Mouse (Mus musculus) myocyte (in vitro differentiated cells): ENCODE results near the gene Stag1. TPM values are rescaled to one million over a fixed set of nuclear protein-coding genes. Genes with fewer than 3 reads are reported as not detected.

Experiments used
- H3K27me3 ChIP-seq: one replicate; pipeline ENCODE4 v1.6.1; 2011; ENCODE audit not compliant: control insufficient read depth, insufficient read depth, insufficient read length
- H3K36me3 ChIP-seq: one replicate; pipeline ENCODE4 v1.6.1; 2011; ENCODE audit not compliant: control insufficient read depth, insufficient read depth
- H3K4me2 ChIP-seq: one replicate; pipeline ENCODE4 v1.6.1; 2011; ENCODE audit warnings: low read depth, control low read depth
- H3K4me3 ChIP-seq: one replicate; pipeline ENCODE4 v1.5.1; 2011; ENCODE audit warnings: mild to moderate bottlenecking, control low read depth, moderate library complexity
- H3K79me2 ChIP-seq: one replicate; pipeline ENCODE4 v1.6.1; 2011; ENCODE audit not compliant: control insufficient read depth, insufficient read depth
- H3ac ChIP-seq: one replicate; pipeline ENCODE4 v1.6.1; 2011; ENCODE audit not compliant: control insufficient read depth, insufficient read length
- CEBPB ChIP-seq: IDR thresholded peaks from 2 replicates; pipeline ENCODE4 v1.6.1; 2011; ENCODE audit warnings: mild to moderate bottlenecking, moderate library complexity; ENCODE audit not compliant: poor library complexity, insufficient read depth, severe bottlenecking
- E2F4 ChIP-seq: IDR thresholded peaks from one replicate; pipeline ENCODE4 v1.6.1; 2011; ENCODE audit warnings: mild to moderate bottlenecking, control low read depth, moderate library complexity; ENCODE audit not compliant: insufficient read depth
- MAX ChIP-seq: IDR thresholded peaks from one replicate; pipeline ENCODE4 v1.6.1; 2011; ENCODE audit warnings: low read depth, mild to moderate bottlenecking, control low read depth
- MYOD1 ChIP-seq, 3 experiments: IDR thresholded peaks; one replicate each; pipeline ENCODE4 v1.6.1; 2011; ENCODE audit warnings: control low read depth in 2 of 3, low read depth in 2 of 3, mild to moderate bottlenecking in 2 of 3, moderate library complexity in 1 of 3; ENCODE audit not compliant: insufficient read length in 2 of 3, control insufficient read depth in 1 of 3
- MYOG ChIP-seq, 3 experiments: IDR thresholded peaks; one replicate each; pipeline ENCODE4 v1.6.1; 2011; ENCODE audit warnings: control low read depth in 2 of 3, low read depth in 2 of 3, mild to moderate bottlenecking in 2 of 3; ENCODE audit not compliant: insufficient read length in 2 of 3, control insufficient read depth in 1 of 3, insufficient read depth in 1 of 3
- POLR2A ChIP-seq: IDR thresholded peaks from one replicate; pipeline ENCODE4 v1.6.1; 2011; ENCODE audit warnings: low read depth, mild to moderate bottlenecking, control low read depth, moderate library complexity; ENCODE audit not compliant: insufficient read length
- POLR2AphosphoS2 ChIP-seq: IDR thresholded peaks from one replicate; pipeline ENCODE4 v1.6.1; 2011; ENCODE audit warnings: low read depth, control low read depth; ENCODE audit not compliant: insufficient read length
- REST ChIP-seq: IDR thresholded peaks from one replicate; pipeline ENCODE4 v1.6.1; 2011; ENCODE audit warnings: mild to moderate bottlenecking, control low read depth, moderate library complexity; ENCODE audit not compliant: insufficient read depth, insufficient read length
- SRF ChIP-seq: IDR thresholded peaks from one replicate; pipeline ENCODE4 v1.6.1; 2011; ENCODE audit warnings: low read depth; ENCODE audit not compliant: control insufficient read depth, insufficient read length
- TCF12 ChIP-seq: IDR thresholded peaks from one replicate; pipeline ENCODE4 v1.6.1; 2011; ENCODE audit warnings: mild to moderate bottlenecking, control low read depth; ENCODE audit not compliant: poor library complexity, insufficient read depth, severe bottlenecking
- TCF3 ChIP-seq: IDR thresholded peaks from one replicate; pipeline ENCODE4 v1.6.1; 2011; ENCODE audit warnings: low read depth, control low read depth; ENCODE audit not compliant: insufficient read length
- USF1 ChIP-seq: IDR thresholded peaks from one replicate; pipeline ENCODE4 v1.6.1; 2011; ENCODE audit warnings: low read depth, mild to moderate bottlenecking, control low read depth, moderate library complexity
- polyA plus RNA-seq: library from polyadenylated mRNA; unstranded; fragments of >200 nt; fragmentation: generic; extraction: Trizol; gene quantifications from one replicate; pipeline ENCODE4 v1.2.1, GENCODE M21; 2012; ENCODE audit warnings: missing spikeins

Gene Stag1
- polyA plus RNA-seq, 1 experiment: 5.9 TPM

DNA sequence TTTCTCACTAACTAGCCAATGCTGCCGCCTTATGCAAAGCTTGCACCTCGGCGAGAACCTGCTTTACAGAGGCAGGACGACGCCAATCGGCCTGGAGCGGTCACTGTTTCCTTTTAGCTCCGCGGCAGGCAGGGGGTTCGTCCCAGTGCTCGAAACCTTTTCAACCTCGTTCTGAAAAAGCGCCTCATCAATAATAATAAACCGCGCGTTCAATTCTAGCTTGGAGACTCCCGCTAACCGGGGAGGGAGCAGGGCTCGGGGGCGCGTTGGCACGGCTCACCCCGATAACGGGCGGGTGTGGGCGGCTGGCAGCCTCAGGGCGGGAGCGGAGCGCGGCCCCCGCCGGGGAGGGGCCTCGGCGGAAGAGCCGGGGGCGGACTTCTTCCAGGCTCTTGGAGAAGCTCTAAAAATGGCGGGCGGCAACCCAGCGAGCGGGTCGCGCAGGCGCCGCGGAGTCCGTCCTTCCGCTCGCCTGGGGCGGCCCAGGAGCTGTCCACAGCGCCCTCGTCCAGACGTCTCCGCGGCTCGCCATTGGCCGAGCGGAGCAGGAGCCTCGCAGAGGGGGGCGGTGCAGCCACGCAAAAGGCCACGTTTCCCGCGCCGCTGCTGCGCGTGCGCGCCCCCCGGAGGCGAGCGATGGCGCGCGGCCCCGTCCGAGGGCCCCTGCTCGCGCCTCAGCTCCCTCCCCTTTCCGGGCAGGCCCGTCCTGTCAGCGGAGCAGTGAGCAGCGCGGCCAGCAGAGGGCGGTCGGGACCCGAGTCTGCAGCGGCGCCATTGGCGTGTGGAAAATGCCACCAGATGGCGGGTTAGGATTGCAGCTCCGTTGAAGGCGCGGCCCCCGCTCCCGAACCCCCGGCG lies 45.5 kb downstream of the Stag1 start:
- Histone ChIP-seq H3K27me3 (no peaks in the 10 kb centered on the region), H3K4me2 (peak overlapping the region; percentile 99), H3K79me2 (peaks cover 41% of the 10 kb centered on the region), H3K4me3 (peak overlapping the region; percentile 73), H3K36me3 (no peaks in the 10 kb centered on the region), H3ac (peak overlapping the region; percentile 98)
- TF ChIP-seq MYOD1 (IDR thresholded peaks at IDR 0.05; ENCODE audit: control insufficient read depth in 1 of 3, insufficient read length in 2 of 3, low read depth in 2 of 3): peak in 1 of 3 experiments; percentile 55
- no peak for TF ChIP-seq MAX
- no peak for TF ChIP-seq USF1
- TF ChIP-seq TCF12: no peak
- TF ChIP-seq POLR2A: peak; percentile 76
- TF ChIP-seq REST: peak; percentile 46
- TF ChIP-seq POLR2AphosphoS2: peak; percentile 57
- TF ChIP-seq TCF3: peak; percentile 10
- peak; percentile 34 for TF ChIP-seq SRF
- no peak for TF ChIP-seq CEBPB
- peak; percentile 67 for TF ChIP-seq E2F4
- peak in 1 of 3 experiments; percentile 43 for TF ChIP-seq MYOG (IDR thresholded peaks at IDR 0.05; ENCODE audit: control insufficient read depth in 1 of 3, insufficient read depth in 1 of 3, insufficient read length in 2 of 3, low read depth in 2 of 3)

DNA sequence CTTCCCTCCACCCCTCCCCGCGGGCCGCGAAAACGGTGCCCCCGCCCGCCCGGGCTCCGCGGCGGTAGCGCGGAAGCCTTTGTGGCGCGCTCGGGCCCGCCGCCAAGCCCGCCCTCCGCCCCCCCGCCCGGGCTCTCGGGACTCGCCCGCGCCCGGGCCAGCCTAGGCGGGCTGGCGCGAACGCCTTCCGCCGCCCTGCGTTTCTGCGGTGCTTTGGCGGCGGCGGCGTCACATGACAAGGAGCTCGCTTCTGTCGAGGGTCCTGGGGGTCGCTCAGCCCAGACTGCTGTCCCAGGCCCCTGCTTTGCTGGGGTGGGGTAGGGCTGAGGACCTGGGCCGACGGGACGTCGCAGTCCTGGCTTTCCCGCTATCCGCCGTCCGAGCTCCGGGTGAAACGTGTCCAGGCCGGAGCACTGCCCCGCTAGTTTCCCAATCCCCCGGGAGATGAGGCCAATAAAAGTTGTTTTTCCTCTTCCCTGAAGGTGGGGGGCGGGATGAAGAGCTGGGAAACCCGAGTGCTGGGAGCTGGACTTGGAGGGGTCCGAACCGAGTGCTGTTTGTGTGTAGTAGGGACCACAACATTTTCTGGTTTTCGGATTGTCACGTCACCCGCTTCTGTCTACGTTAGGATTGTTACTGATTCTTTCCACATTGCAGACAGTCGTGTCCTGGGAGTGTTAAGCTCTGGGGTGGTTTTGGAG lies 46.6 kb downstream of the Stag1 start:
- Histone ChIP-seq H3ac (peak overlapping the region; percentile 98), H3K4me3 (peak overlapping the region; percentile 73), H3K79me2 (peaks cover 52% of the 10 kb centered on the region), H3K27me3 (no peaks in the 10 kb centered on the region), H3K36me3 (no peaks in the 10 kb centered on the region), H3K4me2 (peak overlapping the region; percentile 66)
- peak; percentile 50 for TF ChIP-seq POLR2A
- TF ChIP-seq TCF12: no peak
- peak; percentile 53 for TF ChIP-seq POLR2AphosphoS2

DNA sequence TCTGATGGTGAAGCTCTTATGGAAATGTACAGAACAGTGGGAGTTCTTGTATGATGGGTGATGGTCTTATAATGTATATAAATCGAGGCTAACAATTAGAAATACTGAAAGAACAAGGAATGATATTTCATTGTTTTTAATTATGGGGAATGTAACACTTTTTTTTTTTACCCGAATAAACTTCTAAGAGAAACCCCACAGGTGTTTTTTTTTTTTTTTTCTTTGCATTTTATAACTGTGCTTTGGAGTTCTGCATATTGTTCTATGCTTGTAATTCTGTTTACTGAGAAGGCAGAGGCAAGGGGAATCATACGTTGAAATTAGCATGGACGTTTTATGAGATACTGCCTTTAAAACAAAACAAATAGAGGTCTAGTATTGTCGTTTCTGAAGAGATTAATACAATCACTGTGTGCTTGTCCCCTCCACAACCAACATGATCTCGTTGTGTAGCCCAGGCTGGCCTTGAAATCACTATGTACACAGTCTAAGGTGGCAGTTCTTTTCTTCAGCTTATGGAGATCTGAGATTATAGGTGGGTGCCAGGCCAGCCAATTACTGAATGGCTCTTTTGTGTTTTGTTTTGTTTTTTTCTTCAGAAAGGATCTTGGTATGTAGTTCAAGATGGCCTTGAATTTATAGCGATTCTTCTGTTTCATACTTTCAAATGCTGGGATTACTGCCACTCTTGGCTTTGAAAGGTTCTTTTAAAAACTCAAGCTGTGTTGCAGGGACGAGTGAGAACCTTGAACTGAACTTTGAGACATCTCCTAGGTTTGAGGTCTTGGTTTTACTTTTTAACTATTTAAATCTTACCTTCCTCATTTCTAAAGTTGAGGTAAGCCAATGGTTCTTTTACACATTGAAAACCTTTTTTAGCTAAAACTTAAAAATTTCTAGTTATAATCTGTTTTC lies 47.7 kb downstream of the Stag1 start:
- H3K4me3 ChIP-seq: peak overlapping the region; percentile 73
- H3K36me3 ChIP-seq: no peaks in the 10 kb centered on the region
- peaks cover 63% of the 10 kb centered on the region for H3K79me2 ChIP-seq
- TF ChIP-seq TCF3 (no peak), MAX (no peak), REST (no peak), SRF (no peak), E2F4 (no peak), POLR2A (no peak), TCF12 (no peak), USF1 (no peak), CEBPB (no peak)
- peak overlapping the region; percentile 66 for H3K4me2 ChIP-seq
- H3K27me3 ChIP-seq: no peaks in the 10 kb centered on the region
- H3ac ChIP-seq: peak overlapping the region; percentile 98

DNA sequence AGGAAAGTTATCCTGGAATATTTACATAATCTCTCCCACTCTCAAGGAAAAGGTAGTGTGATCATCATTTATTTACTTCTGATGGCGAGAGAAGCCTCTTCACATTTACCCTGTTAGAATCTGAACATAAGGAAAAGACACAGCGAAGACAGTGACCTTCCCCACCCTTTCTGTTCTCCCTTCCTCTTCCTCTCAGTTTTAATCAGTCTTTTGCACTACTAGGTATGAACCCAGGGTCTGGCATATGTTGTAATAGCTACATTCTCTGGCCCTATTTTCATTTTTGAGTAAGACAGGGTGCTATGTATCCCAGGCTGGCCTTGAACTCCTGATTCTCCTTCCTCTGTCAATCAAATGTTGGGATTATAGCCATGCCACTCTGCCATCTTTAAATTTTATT lies 48.7 kb downstream of the Stag1 start:
- Histone ChIP-seq H3K27me3 (no peaks in the 10 kb centered on the region), H3ac (no peak overlapping the region), H3K4me2 (no peak overlapping the region), H3K79me2 (peaks cover 73% of the 10 kb centered on the region), H3K4me3 (no peak overlapping the region), H3K36me3 (no peaks in the 10 kb centered on the region)
- TF ChIP-seq CEBPB: 0 out of 2 replicates have a peak, but pooled peaks have one; percentile 12
- no peak for TF ChIP-seq MAX
